Mouse (Mus musculus): ENCODE results near the gene Ambra1. TPM values are rescaled to one million over a fixed set of nuclear protein-coding genes. Genes with fewer than 3 reads are reported as not detected.

Ambra1 gene
- polyA plus RNA-seq, 1 experiment = 19.3 TPM

- no peak for TF ChIP-seq MYOD1 (IDR thresholded peaks at IDR 0.05; ENCODE audit: control insufficient read depth in 1 of 3, insufficient read length in 2 of 3, low read depth in 2 of 3)
- no peak for TF ChIP-seq E2F4 (IDR thresholded peaks at IDR 0.05; ENCODE audit: insufficient read depth)
- no peak for TF ChIP-seq POLR2A (IDR thresholded peaks at IDR 0.05; ENCODE audit: insufficient read length, low read depth)
- no peak for TF ChIP-seq CEBPB (IDR thresholded peaks at IDR 0.05; ENCODE audit: insufficient read depth, poor library complexity, severe bottlenecking)
- TF ChIP-seq REST (IDR thresholded peaks at IDR 0.05; ENCODE audit: insufficient read depth, insufficient read length) = no peak
- no peak for TF ChIP-seq USF1 (IDR thresholded peaks at IDR 0.05; ENCODE audit: low read depth)
- TF ChIP-seq MYOG (IDR thresholded peaks at IDR 0.05; ENCODE audit: control insufficient read depth in 1 of 3, insufficient read depth in 1 of 3, insufficient read length in 2 of 3, low read depth in 2 of 3) = no peak
- no peak for TF ChIP-seq TCF12 (IDR thresholded peaks at IDR 0.05; ENCODE audit: insufficient read depth, poor library complexity, severe bottlenecking)
- TF ChIP-seq SRF (IDR thresholded peaks at IDR 0.05; ENCODE audit: control insufficient read depth, insufficient read length, low read depth) = no peak
- TF ChIP-seq POLR2AphosphoS2 (IDR thresholded peaks at IDR 0.05; ENCODE audit: insufficient read length, low read depth) = no peak
- no peak for TF ChIP-seq TCF3 (IDR thresholded peaks at IDR 0.05; ENCODE audit: insufficient read length, low read depth)
- H3K27me3 ChIP-seq (ENCODE audit: control insufficient read depth, insufficient read depth, insufficient read length) = no peaks in the 10 kb centered on the region
- H3K36me3 ChIP-seq (ENCODE audit: control insufficient read depth, insufficient read depth) = no peaks in the 10 kb centered on the region
- no peak overlapping the region for H3ac ChIP-seq (ENCODE audit: control insufficient read depth, insufficient read length)
- peaks cover 16% of the 10 kb centered on the region for H3K79me2 ChIP-seq (ENCODE audit: control insufficient read depth, insufficient read depth)
- no peak overlapping the region for H3K4me3 ChIP-seq
- no peak overlapping the region for H3K4me2 ChIP-seq (ENCODE audit: low read depth)
Measured at GRCm38 (mm10) chr2:91706456-91706855, 23.5 kb upstream of the Ambra1 start.

- H3K79me2 ChIP-seq (ENCODE audit: control insufficient read depth, insufficient read depth) = peaks cover 16% of the 10 kb centered on the region
- no peaks in the 10 kb centered on the region for H3K27me3 ChIP-seq (ENCODE audit: control insufficient read depth, insufficient read depth, insufficient read length)
- TF ChIP-seq TCF12 (IDR thresholded peaks at IDR 0.05; ENCODE audit: insufficient read depth, poor library complexity, severe bottlenecking) (no peak), SRF (IDR thresholded peaks at IDR 0.05; ENCODE audit: control insufficient read depth, insufficient read length, low read depth) (no peak), E2F4 (IDR thresholded peaks at IDR 0.05; ENCODE audit: insufficient read depth) (no peak), POLR2A (IDR thresholded peaks at IDR 0.05; ENCODE audit: insufficient read length, low read depth) (no peak), USF1 (IDR thresholded peaks at IDR 0.05; ENCODE audit: low read depth) (no peak)
- H3K4me3 ChIP-seq = no peak overlapping the region
- H3K36me3 ChIP-seq (ENCODE audit: control insufficient read depth, insufficient read depth) = no peaks in the 10 kb centered on the region
- no peak overlapping the region for H3ac ChIP-seq (ENCODE audit: control insufficient read depth, insufficient read length)
- no peak overlapping the region for H3K4me2 ChIP-seq (ENCODE audit: low read depth)
Measured at GRCm38 (mm10) chr2:91708361-91708760, 21.6 kb upstream of the Ambra1 start.

- Histone ChIP-seq H3K4me2 (ENCODE audit: low read depth) (peak within 1 kb of the TSS; percentile 92), H3K4me3 (peak within 1 kb of the TSS; percentile 95), H3K36me3 (ENCODE audit: control insufficient read depth, insufficient read depth) (no peaks in the 10 kb centered on the region), H3ac (ENCODE audit: control insufficient read depth, insufficient read length) (peak within 1 kb of the TSS; percentile 23), H3K79me2 (ENCODE audit: control insufficient read depth, insufficient read depth) (peaks cover 16% of the 10 kb centered on the region), H3K27me3 (ENCODE audit: control insufficient read depth, insufficient read depth, insufficient read length) (no peaks in the 10 kb centered on the region)
- TF ChIP-seq MYOG (IDR thresholded peaks at IDR 0.05; ENCODE audit: control insufficient read depth in 1 of 3, insufficient read depth in 1 of 3, insufficient read length in 2 of 3, low read depth in 2 of 3) (peak in 2 of 3 experiments; percentile 47 to 73), CEBPB (IDR thresholded peaks at IDR 0.05; ENCODE audit: insufficient read depth, poor library complexity, severe bottlenecking) (no peak), TCF3 (IDR thresholded peaks at IDR 0.05; ENCODE audit: insufficient read length, low read depth) (no peak), POLR2A (IDR thresholded peaks at IDR 0.05; ENCODE audit: insufficient read length, low read depth) (peak; percentile 74), MYOD1 (IDR thresholded peaks at IDR 0.05; ENCODE audit: control insufficient read depth in 1 of 3, insufficient read length in 2 of 3, low read depth in 2 of 3) (peak in 2 of 3 experiments; percentile 40 to 61), SRF (IDR thresholded peaks at IDR 0.05; ENCODE audit: control insufficient read depth, insufficient read length, low read depth) (no peak), REST (IDR thresholded peaks at IDR 0.05; ENCODE audit: insufficient read depth, insufficient read length) (no peak), TCF12 (IDR thresholded peaks at IDR 0.05; ENCODE audit: insufficient read depth, poor library complexity, severe bottlenecking) (no peak), POLR2AphosphoS2 (IDR thresholded peaks at IDR 0.05; ENCODE audit: insufficient read length, low read depth) (peak; percentile 82)
Measured at GRCm38 (mm10) chr2:91710272-91711234, 19.4 kb upstream of the Ambra1 start, which contains the start of the genes Atg13 and Harbi1. Gene Atg13, minus strand, starts transcription at chr2:91710576. Gene Harbi1, plus strand, starts transcription at chr2:91710852.

- peak overlapping the region; percentile 95 for H3K4me3 ChIP-seq
Measured at GRCm38 (mm10) chr2:91711256-91711925, 18.5 kb upstream of the Ambra1 start.

More at GRCm38 (mm10) chr2:91711256-91711925, 18.5 kb upstream of the Ambra1 start:
- Histone ChIP-seq H3ac (ENCODE audit: control insufficient read depth, insufficient read length) (peak overlapping the region; percentile 23), H3K27me3 (ENCODE audit: control insufficient read depth, insufficient read depth, insufficient read length) (no peaks in the 10 kb centered on the region), H3K79me2 (ENCODE audit: control insufficient read depth, insufficient read depth) (peaks cover 16% of the 10 kb centered on the region), H3K36me3 (ENCODE audit: control insufficient read depth, insufficient read depth) (no peaks in the 10 kb centered on the region), H3K4me2 (ENCODE audit: low read depth) (peak overlapping the region; percentile 90)
- no peak for TF ChIP-seq E2F4 (IDR thresholded peaks at IDR 0.05; ENCODE audit: insufficient read depth)
- TF ChIP-seq SRF (IDR thresholded peaks at IDR 0.05; ENCODE audit: control insufficient read depth, insufficient read length, low read depth) = no peak
- no peak for TF ChIP-seq USF1 (IDR thresholded peaks at IDR 0.05; ENCODE audit: low read depth)
- TF ChIP-seq POLR2AphosphoS2 (IDR thresholded peaks at IDR 0.05; ENCODE audit: insufficient read length, low read depth) = no peak
- TF ChIP-seq MYOD1 (IDR thresholded peaks at IDR 0.05; ENCODE audit: control insufficient read depth in 1 of 3, insufficient read length in 2 of 3, low read depth in 2 of 3) = no peak
- no peak for TF ChIP-seq POLR2A (IDR thresholded peaks at IDR 0.05; ENCODE audit: insufficient read length, low read depth)

All from myocyte (in vitro differentiated cells).